Mouse (Mus musculus) forebrain, embryonic 12.5 days (tissue): ENCODE data around the gene Rabep2. TPM values are rescaled to one million over a fixed set of nuclear protein-coding genes. Genes with fewer than 3 reads are reported as not detected.
A peak's percentile ranks its signal among the peaks of the same experiment; 100 is the strongest.

ENCODE experiments used
- ATAC-seq: fragments of 200-750 bp; cut with Nextera tagmentation; 2 replicates; pipeline ENCODE4 v1.8.0; 2017; ENCODE audit warnings: moderate TSS enrichment; ENCODE audit not compliant: low FRiP score
- H3K27ac ChIP-seq: fragments of 300-500 bp; sonication (generic); 2 replicates; pipeline ENCODE4 v1.5.1; 2016; ENCODE audit warnings: mild to moderate bottlenecking
- H3K27me3 ChIP-seq: fragments of 300-500 bp; sonication (generic); 2 replicates; pipeline ENCODE4 v1.6.1; 2016; ENCODE audit warnings: mild to moderate bottlenecking
- H3K36me3 ChIP-seq: fragments of 300-500 bp; sonication (generic); replicated peaks from 2 replicates; pipeline ENCODE4 v1.6.1; 2016; ENCODE audit warnings: mild to moderate bottlenecking
- H3K4me1 ChIP-seq: fragments of 300-500 bp; sonication (generic); 2 replicates; pipeline ENCODE4 v1.6.1; 2016
- H3K4me2 ChIP-seq: fragments of 300-500 bp; sonication (generic); 2 replicates; pipeline ENCODE4 v1.6.1; 2016; ENCODE audit warnings: mild to moderate bottlenecking, moderate library complexity
- H3K4me3 ChIP-seq: fragments of 300-500 bp; sonication (generic); replicated peaks from 2 replicates; pipeline ENCODE4 v1.5.1; 2016; ENCODE audit warnings: mild to moderate bottlenecking
- H3K9ac ChIP-seq: fragments of 300-500 bp; sonication (generic); 2 replicates; pipeline ENCODE4 v1.6.1; 2016; ENCODE audit warnings: mild to moderate bottlenecking
- H3K9me3 ChIP-seq: fragments of 300-500 bp; sonication (generic); 2 replicates; pipeline ENCODE4 v1.6.1; 2016
- WGBS: fragments of 180-500 bp; shearing (Covaris S2); methylation state at CpG from one replicate; pipeline ENCODE4 v1.1.7; 2016; 5-methylcytosine and 5-hydroxymethylcytosine counted together
- polyA plus RNA-seq: library from polyadenylated mRNA; unstranded; fragments of >200 nt; fragmentation: Nextera tagmentation; extraction: Ambion mirVana; gene quantifications from 2 replicates; pipeline ENCODE4 v1.2.1, GENCODE M21; 2016

The Rabep2 gene
- polyA plus RNA-seq, 1 experiment from 2014 or later, result 20.2 TPM

DNA sequence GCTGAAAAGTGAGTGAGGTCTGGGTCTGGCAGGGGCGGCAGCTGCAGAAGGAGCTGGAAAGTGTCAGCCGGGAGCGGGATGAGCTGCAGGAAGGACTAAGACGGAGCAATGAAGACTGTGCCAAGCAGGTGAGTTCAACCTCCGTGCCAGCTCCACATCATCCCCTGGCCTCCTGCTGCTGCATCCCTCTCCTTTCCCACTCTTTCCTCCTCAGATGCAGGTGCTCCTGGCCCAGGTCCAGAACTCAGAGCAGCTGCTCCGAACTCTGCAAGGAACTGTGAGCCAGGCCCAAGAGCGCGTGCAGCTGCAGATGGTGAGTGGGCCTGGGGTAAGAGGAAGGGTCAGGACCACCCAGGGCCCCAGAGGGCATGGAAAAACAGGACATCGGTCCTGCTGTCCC is 11.6 kb downstream of the Rabep2 start:
- no peaks in the 10 kb centered on the region for H3K9me3 ChIP-seq
- H3K36me3 ChIP-seq, result peaks cover 18% of the 10 kb centered on the region
- no peaks in the 10 kb centered on the region for H3K27me3 ChIP-seq
- H3K4me2 ChIP-seq, result no peak overlapping the region
- H3K27ac ChIP-seq, result no peak overlapping the region
- H3K9ac ChIP-seq, result no peak overlapping the region
- 80% methylated on average over 9 of the region's 9 CpGs for WGBS
- no peak for ATAC-seq
- no peak overlapping the region for H3K4me3 ChIP-seq
- no peaks in the 10 kb centered on the region for H3K4me1 ChIP-seq

DNA sequence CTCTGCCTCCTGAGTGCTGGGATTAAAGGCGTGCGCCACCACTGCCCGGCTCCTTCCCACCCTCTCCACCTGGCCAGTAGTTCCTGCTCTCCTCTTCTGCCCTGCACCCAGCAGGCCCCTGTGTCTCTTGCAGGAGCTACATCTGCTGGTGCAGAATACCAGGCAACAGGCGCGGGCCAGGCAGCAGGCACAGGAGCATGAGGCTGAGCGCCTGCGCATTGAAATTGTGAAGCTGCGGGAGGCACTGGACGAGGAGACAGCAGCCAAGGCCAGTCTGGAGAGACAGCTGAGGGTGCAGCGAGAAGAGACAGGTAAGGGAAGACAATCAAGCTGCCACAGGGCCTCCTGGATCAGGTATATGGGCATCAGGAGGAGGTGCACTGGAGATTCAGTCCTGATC is 15.4 kb downstream of the Rabep2 start:
- ATAC-seq, result no peak
- Histone ChIP-seq H3K4me3 (no peak overlapping the region), H3K4me2 (no peak overlapping the region), H3K36me3 (peaks cover 23% of the 10 kb centered on the region), H3K4me1 (no peaks in the 10 kb centered on the region), H3K9ac (no peak overlapping the region), H3K27ac (no peak overlapping the region), H3K27me3 (no peaks in the 10 kb centered on the region), H3K9me3 (no peaks in the 10 kb centered on the region)
- WGBS, result 96% methylated on average over 10 of the region's 10 CpGs

DNA sequence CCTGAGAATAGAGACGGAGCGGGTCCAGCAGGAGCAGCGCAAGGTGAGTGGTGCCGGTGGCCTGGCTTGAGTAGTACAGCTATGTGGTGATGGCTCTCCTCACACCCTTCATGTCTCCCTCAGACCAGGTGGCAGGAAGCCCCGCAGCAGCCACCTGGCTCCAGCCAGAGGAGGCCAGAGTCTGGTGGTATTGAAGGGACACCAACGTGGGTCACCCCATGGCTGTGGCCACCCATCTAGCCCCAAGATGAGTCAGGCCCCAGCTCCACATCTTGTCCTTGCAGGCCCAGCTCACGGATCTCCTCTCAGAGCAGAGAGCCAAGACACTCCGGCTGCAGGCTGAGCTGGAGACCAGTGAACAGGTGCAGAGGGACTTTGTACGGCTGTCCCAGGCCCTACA is 16.0 kb downstream of the Rabep2 start:
- H3K4me2 ChIP-seq, result no peak overlapping the region
- H3K9me3 ChIP-seq, result no peaks in the 10 kb centered on the region
- no peak overlapping the region for H3K9ac ChIP-seq
- no peak overlapping the region for H3K27ac ChIP-seq
- no peak for ATAC-seq
- H3K4me3 ChIP-seq, result no peak overlapping the region
- WGBS, result 92% methylated on average over 9 of the region's 9 CpGs
- H3K36me3 ChIP-seq, result peaks cover 23% of the 10 kb centered on the region
- H3K27me3 ChIP-seq, result no peaks in the 10 kb centered on the region
- no peaks in the 10 kb centered on the region for H3K4me1 ChIP-seq

DNA sequence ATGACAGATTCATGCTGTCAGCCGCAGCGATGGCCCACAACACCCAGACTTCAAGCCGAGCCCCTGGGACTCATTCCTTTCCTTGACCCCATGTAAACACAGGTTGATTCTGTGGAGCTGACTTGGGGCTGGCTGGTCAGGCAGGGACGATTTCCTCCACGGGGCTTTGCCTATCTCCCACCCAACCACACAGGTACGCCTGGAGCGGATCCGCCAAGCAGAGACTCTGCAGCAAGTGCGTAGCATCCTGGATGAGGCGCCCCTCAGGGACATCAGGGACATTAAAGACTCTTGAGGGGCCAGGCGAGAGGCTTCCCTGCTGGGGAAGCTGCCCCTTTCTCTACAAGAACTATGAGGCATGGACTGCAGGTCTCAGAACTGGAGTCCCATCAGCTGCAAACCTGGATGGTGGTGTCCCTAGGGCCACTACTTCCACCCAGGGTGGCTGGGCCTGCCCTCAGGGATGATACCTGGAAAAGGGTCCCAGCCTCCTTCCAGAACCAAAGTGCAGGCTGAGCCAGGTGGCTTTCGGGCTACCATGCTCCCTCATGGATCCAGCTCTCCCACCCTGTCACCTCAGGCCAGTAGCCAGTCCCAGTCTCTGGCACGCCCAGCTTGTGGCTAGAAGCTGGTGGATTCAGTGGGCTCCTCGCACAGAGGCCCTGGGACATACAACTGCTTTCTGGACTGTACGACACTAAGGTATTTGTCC is 16.7 kb downstream of the Rabep2 start:
- Histone ChIP-seq H3K9me3 (no peaks in the 10 kb centered on the region), H3K4me1 (no peaks in the 10 kb centered on the region), H3K27me3 (no peaks in the 10 kb centered on the region), H3K27ac (no peak overlapping the region), H3K9ac (no peak overlapping the region), H3K4me2 (no peak overlapping the region), H3K4me3 (no peak overlapping the region), H3K36me3 (peaks cover 23% of the 10 kb centered on the region)
- WGBS, result 92% methylated on average over 15 of the region's 15 CpGs
- no peak for ATAC-seq

DNA sequence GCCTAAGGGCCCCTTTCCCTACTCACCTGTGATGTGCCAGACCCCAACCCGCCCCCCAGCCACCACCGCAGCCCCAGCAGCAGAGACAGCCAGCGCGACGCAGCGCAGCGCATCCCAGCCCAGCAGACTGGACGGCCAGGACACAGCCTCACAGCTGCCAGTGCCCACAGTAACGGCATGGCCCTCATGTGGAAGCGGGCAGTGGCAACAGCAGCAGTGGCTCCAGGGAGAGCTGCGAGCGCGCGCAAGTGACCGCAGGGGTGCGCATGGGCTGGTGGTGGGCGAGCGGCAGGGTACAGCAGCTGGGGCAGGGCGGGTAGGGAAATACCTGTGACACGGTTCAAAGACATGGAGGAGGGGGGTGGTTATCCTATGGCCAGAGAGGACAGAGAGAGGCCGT is 17.7 kb downstream of the Rabep2 start:
- Histone ChIP-seq H3K4me2 (no peak overlapping the region), H3K27ac (no peak overlapping the region), H3K36me3 (peaks cover 23% of the 10 kb centered on the region), H3K27me3 (no peaks in the 10 kb centered on the region), H3K9ac (peak overlapping the region; percentile 21; the same call in 1 of the 2 replicates), H3K9me3 (no peaks in the 10 kb centered on the region), H3K4me1 (no peaks in the 10 kb centered on the region), H3K4me3 (no peak overlapping the region)
- 89% methylated on average over 21 of the region's 21 CpGs for WGBS
- no peak for ATAC-seq

DNA sequence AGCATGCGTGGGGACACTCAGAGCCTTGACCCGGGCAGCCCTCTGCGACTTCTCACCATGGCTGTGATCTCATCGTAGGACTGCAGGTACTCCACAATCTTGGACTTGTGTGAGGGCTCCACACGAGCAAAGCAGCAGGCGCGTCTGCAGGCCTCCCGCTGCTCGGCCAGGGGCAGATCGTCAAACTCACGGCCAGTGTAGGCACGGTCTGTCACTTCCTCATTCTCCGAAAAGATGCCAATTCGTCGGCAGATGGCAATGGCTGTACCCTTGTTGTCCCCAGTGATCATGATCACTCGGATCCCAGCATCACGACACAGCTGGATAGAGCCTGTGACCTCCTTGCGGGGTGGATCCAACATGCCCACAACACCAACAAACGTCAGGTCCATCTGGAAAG is 19.9 kb downstream of the Rabep2 start:
- Histone ChIP-seq H3K27ac (no peak overlapping the region), H3K27me3 (no peaks in the 10 kb centered on the region), H3K9ac (no peak overlapping the region), H3K36me3 (peaks cover 23% of the 10 kb centered on the region), H3K9me3 (no peaks in the 10 kb centered on the region), H3K4me1 (no peaks in the 10 kb centered on the region), H3K4me3 (no peak overlapping the region), H3K4me2 (no peak overlapping the region)
- WGBS, result 92% methylated on average over 19 of the region's 19 CpGs
- no peak for ATAC-seq

DNA sequence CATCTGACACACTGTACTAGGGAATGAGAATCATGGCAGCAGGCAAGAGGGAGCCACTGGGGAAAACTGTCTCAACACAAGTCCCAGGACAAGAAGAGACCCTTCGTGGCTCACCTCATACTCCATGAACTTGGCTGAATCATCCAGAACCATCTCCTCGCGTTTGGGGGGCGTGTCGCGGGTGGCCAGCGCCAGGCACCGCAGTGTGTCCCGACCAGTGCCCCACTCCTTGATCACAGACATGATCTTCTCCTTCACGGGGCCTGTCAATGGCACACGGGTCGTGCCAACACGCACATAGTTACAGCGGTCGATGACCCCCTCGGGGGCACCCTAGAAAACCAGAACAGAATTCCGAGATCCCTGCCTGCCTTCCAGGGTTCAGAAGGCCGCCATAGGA is 21.4 kb downstream of the Rabep2 start:
- Histone ChIP-seq H3K27me3 (no peaks in the 10 kb centered on the region), H3K36me3 (peaks cover 12% of the 10 kb centered on the region), H3K9ac (no peak overlapping the region), H3K4me3 (no peak overlapping the region), H3K4me1 (no peaks in the 10 kb centered on the region), H3K9me3 (no peaks in the 10 kb centered on the region), H3K4me2 (no peak overlapping the region), H3K27ac (no peak overlapping the region)
- WGBS, result 93% methylated on average over 18 of the region's 18 CpGs
- ATAC-seq, result no peak

DNA sequence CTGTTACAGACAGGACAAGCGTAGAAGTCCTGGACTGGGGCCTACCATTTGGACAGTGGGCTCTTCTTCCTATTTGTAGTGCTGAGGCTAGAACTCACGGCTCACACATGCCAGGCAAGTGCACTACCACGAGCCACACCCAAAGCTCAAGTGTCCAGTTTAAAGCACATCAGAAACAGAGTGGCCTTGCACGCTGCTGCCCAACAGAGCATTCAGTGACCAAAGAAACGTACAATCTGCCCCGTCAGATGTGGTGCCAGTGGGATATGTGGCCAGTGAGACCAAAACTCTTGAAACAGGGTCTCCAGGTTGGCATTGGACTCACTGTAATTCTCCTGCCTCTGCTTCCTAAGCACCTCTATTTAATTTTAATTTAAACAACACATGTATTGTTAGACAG is 22.1 kb downstream of the Rabep2 start:
- Histone ChIP-seq H3K27ac (no peak overlapping the region), H3K9ac (no peak overlapping the region), H3K9me3 (no peaks in the 10 kb centered on the region), H3K4me2 (no peak overlapping the region), H3K36me3 (peaks cover 6% of the 10 kb centered on the region), H3K4me1 (no peaks in the 10 kb centered on the region), H3K4me3 (no peak overlapping the region), H3K27me3 (no peaks in the 10 kb centered on the region)
- ATAC-seq, result no peak
- WGBS, result 90% methylated on average over 6 of the region's 6 CpGs

DNA sequence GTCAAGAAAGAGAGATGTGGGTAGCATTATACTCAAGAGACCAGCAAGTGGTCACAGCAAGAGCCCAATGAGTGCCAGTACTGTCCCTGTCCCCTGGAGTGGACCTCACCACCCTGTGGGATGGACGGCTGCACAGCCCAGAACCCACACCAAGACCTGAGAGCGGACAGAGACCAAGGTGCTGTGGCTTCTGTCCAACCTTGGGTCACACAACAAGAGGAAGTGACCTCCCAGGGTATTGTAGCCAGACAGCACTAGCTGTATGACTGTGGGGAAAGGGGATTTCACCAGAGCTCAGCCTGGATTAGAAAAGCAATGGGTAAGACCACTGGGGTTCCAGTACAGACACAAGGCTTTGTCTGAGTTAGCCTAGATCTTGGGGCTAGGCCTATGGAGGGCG is 23.7 kb downstream of the Rabep2 start:
- Histone ChIP-seq H3K4me2 (no peak overlapping the region), H3K27ac (no peak overlapping the region), H3K9me3 (no peaks in the 10 kb centered on the region), H3K36me3 (no peaks in the 10 kb centered on the region), H3K4me1 (no peaks in the 10 kb centered on the region), H3K27me3 (no peaks in the 10 kb centered on the region), H3K9ac (no peak overlapping the region), H3K4me3 (no peak overlapping the region)
- ATAC-seq, result no peak
- 92% methylated on average over 3 of the region's 3 CpGs for WGBS

DNA sequence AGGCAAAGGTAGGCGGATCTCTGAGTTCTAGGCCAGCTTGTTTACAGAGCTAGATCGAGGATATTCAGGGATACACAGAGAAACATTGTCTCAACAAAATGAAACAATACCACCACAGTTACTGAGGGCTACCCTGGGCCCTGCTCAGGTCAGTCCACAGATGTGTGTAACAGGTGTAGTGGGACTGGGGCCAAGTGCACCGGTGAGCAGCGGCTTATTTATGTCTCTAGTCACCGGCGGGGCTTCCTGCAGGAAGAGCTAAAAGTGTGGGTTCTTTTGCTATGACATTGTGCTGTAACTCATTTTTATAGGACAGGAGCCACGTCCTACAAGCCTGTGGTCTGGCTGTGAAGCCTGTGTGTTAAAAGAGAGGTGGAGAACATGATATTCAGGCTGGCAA is 25.3 kb downstream of the Rabep2 start:
- H3K36me3 ChIP-seq, result no peaks in the 10 kb centered on the region
- no peaks in the 10 kb centered on the region for H3K4me1 ChIP-seq
- H3K4me2 ChIP-seq, result no peak overlapping the region
- H3K9ac ChIP-seq, result no peak overlapping the region
- no peaks in the 10 kb centered on the region for H3K9me3 ChIP-seq
- no peaks in the 10 kb centered on the region for H3K27me3 ChIP-seq
- no peak overlapping the region for H3K27ac ChIP-seq
- no peak overlapping the region for H3K4me3 ChIP-seq
- 86% methylated on average over 7 of the region's 7 CpGs for WGBS
- no peak for ATAC-seq

DNA sequence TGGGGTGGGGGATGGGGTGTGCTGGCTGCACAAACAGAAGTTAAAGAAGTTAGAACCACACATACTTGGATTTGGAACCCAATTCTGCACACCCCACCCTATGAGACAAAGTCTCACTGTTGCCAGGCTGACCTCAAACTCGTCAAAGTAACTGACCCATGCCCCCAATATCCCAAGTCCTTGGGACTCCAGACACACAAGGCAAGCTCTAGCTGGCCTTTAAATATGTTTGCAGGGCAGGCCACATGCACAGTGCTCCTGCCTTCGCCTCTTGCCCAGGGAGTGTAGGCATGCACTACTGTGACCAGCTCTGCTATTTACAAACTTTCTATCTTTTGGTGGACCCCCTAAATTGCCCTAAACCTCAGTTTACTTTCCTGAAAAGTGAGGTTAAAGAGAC is 26.7 kb downstream of the Rabep2 start:
- H3K4me3 ChIP-seq, result no peak overlapping the region
- no peak overlapping the region for H3K9ac ChIP-seq
- no peak overlapping the region for H3K4me2 ChIP-seq
- WGBS, result 76% methylated on average over 2 of the region's 2 CpGs
- H3K4me1 ChIP-seq, result no peaks in the 10 kb centered on the region
- no peak for ATAC-seq
- no peaks in the 10 kb centered on the region for H3K27me3 ChIP-seq
- H3K27ac ChIP-seq, result no peak overlapping the region
- H3K36me3 ChIP-seq, result no peaks in the 10 kb centered on the region
- no peaks in the 10 kb centered on the region for H3K9me3 ChIP-seq

DNA sequence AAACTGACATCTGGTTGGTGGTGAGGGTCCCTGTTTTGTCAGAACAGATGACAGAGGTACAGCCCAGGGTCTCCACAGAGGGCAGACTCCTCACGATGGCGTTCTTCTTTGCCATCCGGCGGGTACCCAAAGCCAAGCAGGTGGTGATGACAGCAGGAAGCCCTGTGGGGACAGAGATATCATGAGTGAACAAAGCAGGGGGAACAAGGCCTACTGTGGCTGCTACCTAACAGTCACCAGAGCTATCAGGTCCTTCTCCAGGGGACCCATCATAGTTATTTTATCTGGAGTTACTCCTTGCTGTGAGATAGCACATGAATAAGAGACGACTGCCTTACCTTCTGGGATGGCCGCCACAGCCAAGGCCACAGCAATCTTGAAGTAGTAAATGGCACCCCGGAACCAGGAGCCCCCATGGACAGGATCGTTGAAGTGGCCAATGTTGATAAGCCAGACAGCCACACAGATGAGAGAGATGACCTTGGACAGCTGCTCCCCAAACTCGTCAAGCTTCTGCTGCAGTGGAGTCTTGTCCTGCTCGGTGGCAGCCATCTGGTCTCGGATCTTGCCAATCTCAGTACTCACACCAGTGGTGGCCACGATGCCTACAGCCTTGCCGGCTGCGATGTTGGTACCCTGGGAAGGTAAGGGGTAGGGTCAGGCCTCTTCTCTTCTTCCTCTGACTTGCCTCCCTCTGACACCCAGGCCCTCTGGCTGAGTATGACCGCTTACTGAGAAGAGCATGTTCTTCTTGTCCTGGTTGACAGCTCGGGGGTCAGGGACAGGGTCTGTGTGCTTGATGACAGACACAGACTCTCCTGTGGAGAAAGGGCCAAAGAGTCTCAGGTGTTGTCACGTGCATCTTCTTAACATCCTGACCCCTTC is 28.1 kb downstream of the Rabep2 start:
- Histone ChIP-seq H3K4me1 (no peaks in the 10 kb centered on the region), H3K9ac (no peak overlapping the region), H3K36me3 (no peaks in the 10 kb centered on the region), H3K9me3 (no peaks in the 10 kb centered on the region), H3K4me2 (no peak overlapping the region), H3K4me3 (no peak overlapping the region), H3K27ac (no peak overlapping the region), H3K27me3 (peaks cover 3% of the 10 kb centered on the region; the same call in 1 of the 2 replicates)
- ATAC-seq, result no peak
- 92% methylated on average over 17 of the region's 17 CpGs for WGBS

DNA sequence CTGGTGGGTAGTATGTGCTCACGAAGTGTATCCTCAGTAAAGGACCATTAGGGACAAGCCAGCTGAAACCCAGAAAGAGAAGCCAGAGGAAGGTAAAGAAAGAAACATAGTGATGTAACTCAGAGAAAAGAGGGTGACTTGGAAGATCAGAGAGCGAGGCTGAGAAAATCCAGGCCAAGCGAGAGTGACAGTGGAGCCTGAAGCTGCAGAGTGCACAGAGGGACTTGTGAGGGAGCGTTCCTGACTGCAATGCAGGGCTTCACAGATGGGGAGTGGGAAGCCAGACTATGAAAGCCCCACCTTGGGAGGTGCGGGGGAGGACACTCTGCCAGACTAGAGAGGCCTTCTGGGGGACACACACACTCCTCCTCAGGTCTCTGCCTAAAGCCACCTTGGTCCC is 29.7 kb downstream of the Rabep2 start:
- H3K4me2 ChIP-seq, result no peak overlapping the region
- no peaks in the 10 kb centered on the region for H3K36me3 ChIP-seq
- WGBS, result 85% methylated on average over 5 of the region's 5 CpGs
- no peaks in the 10 kb centered on the region for H3K9me3 ChIP-seq
- H3K27me3 ChIP-seq, result peaks cover 3% of the 10 kb centered on the region; the same call in 1 of the 2 replicates
- H3K4me1 ChIP-seq, result no peaks in the 10 kb centered on the region
- no peak for ATAC-seq
- no peak overlapping the region for H3K27ac ChIP-seq
- H3K4me3 ChIP-seq, result no peak overlapping the region
- H3K9ac ChIP-seq, result no peak overlapping the region
